Comparison of ENCODE assay signal across 27 mouse cellular contexts in genomic region chr2:29410884-29411283, GRCm38 (mm10).
"Had no signal": no experiment of that assay in that cellular context is flagged by ENCODE, and none has a peak within 500 bp of the region (broad histone marks: within the 10 kb centered on the region; RNA-seq: fewer than 3 reads in every experiment).

No protein-coding gene starts in this region.

- H3K4me1 ChIP-seq: embryonic facial prominence, embryonic 12.5 days had no signal

- H3K9me3 ChIP-seq: embryonic facial prominence, embryonic 10.5 days; embryonic facial prominence, embryonic 12.5 days; embryonic facial prominence, embryonic 13.5 days; embryonic facial prominence, embryonic 15.5 days; forebrain, embryonic 10.5 days; forebrain, embryonic 12.5 days; forebrain, embryonic 13.5 days; forebrain, embryonic 15.5 days; heart, embryonic 10.5 days had no signal

- H3K36me3 ChIP-seq: embryonic facial prominence, embryonic 10.5 days; embryonic facial prominence, embryonic 12.5 days; embryonic facial prominence, embryonic 13.5 days; embryonic facial prominence, embryonic 15.5 days; forebrain, embryonic 10.5 days; forebrain, embryonic 12.5 days; forebrain, embryonic 15.5 days had no signal

- H3K27me3 ChIP-seq: embryonic facial prominence, embryonic 12.5 days; embryonic facial prominence, embryonic 13.5 days; embryonic facial prominence, embryonic 15.5 days; forebrain, embryonic 12.5 days; forebrain, embryonic 13.5 days; forebrain, embryonic 15.5 days had no signal

- H3K27ac ChIP-seq: embryonic facial prominence, embryonic 10.5 days; embryonic facial prominence, embryonic 12.5 days; embryonic facial prominence, embryonic 13.5 days; embryonic facial prominence, embryonic 15.5 days; forebrain, embryonic 10.5 days; forebrain, embryonic 12.5 days; forebrain, embryonic 13.5 days; forebrain, embryonic 15.5 days; gastrocnemius, adult 2 months; heart, adult 2 months; heart, embryonic 10.5 days had no signal

- H3K4me2 ChIP-seq: embryonic facial prominence, embryonic 12.5 days; embryonic facial prominence, embryonic 13.5 days; embryonic facial prominence, embryonic 15.5 days; forebrain, embryonic 12.5 days; forebrain, embryonic 13.5 days; forebrain, embryonic 15.5 days had no signal

- H3K4me3 ChIP-seq: embryonic facial prominence, embryonic 10.5 days; embryonic facial prominence, embryonic 12.5 days; embryonic facial prominence, embryonic 13.5 days; embryonic facial prominence, embryonic 15.5 days; erythroblast, embryonic 14.5 days; forebrain, embryonic 10.5 days; forebrain, embryonic 12.5 days; forebrain, embryonic 13.5 days; forebrain, embryonic 15.5 days; gastrocnemius, adult 2 months; heart, adult 2 months; heart, embryonic 10.5 days had no signal

- ATAC-seq: forebrain, embryonic 13.5 days; forebrain, embryonic 14.5 days; forebrain, embryonic 15.5 days; forebrain, embryonic 16.5 days; forebrain, postnatal 0 days had no signal

- DNase-seq: cerebellum, adult 8-10 months; cerebellum, adult 9-10 months; cerebellum, adult 9-11 months; cerebellum, postnatal 25 days; cerebellum, postnatal 36 days; embryo, embryonic 11 days; forebrain, postnatal 0 days; gastrocnemius, adult 2 months; gastrocnemius, postnatal 10 days; gastrocnemius, postnatal 14 days; gastrocnemius, postnatal 25 days; gastrocnemius, postnatal 36 days; heart, adult 11 months; heart, adult 18-20 months; heart, adult 2 months had no signal

- H3K9ac ChIP-seq: embryonic facial prominence, embryonic 12.5 days; embryonic facial prominence, embryonic 13.5 days; embryonic facial prominence, embryonic 15.5 days; forebrain, embryonic 12.5 days; forebrain, embryonic 13.5 days; forebrain, embryonic 15.5 days; forebrain, postnatal 0 days had no signal
